Comparison of ENCODE assay signal across 18 mouse cellular contexts in the genomic region with DNA sequence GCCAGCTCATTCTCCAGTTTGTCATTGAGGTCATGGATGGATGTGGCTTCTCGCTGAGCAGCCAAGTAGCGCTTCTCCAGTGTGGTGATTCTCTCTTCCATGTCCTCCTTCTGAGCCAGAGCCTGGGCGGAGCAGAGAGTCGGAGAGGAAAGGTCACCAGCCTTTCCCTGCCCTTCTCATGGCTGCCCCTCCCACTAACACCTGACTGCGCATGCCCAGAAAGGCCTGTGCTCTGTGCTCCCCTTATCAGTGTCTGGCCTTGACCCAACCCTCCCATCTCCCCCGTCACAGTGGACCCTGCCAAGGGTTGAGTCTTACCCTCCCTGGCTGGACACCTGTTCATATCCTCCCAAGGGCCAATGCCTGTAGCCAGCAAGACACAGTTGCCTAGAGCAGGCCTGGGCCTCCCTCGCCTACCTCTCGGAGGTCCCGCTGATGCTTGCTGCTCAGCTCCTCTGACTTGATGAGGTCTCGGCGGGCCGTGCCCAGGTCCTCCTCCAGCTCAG. TPM values are rescaled to one million over a fixed set of nuclear protein-coding genes. Genes with fewer than 3 reads are reported as not detected.
"Had no signal": no experiment of that assay in that cellular context is flagged by ENCODE, and none has a peak within 500 bp of the region (broad histone marks: within the 10 kb centered on the region; RNA-seq: fewer than 3 reads in every experiment).

No protein-coding gene starts in this region.

- H3K27ac ChIP-seq: kidney, postnatal 0 days; limb, embryonic 12.5 days; liver, embryonic 13.5 days; lung, embryonic 15.5 days; macrophage; neural tube, embryonic 13.5 days had no signal

- DNase-seq: kidney, postnatal 36 days; layer of hippocampus, adult 9-11 months; layer of hippocampus, postnatal 36 days; liver; liver, embryonic 13.5 days; liver, postnatal 0 days; lung, postnatal 14 days; thymus, adult 18-20 months; thymus, postnatal 14 days had no signal

- H3K4me3 ChIP-seq: limb, embryonic 12.5 days; liver, embryonic 13.5 days; lung, embryonic 15.5 days; megakaryocyte, embryonic 14.5 days; neural tube, embryonic 13.5 days had no signal

RNA-seq across cellular contexts. Expression of a gene that starts 37.1 kb away (rescaled TPM):
- total RNA-seq: layer of hippocampus, adult 18-20 months; layer of hippocampus, postnatal 36 days; left cerebral cortex, adult 8-10 months; left cerebral cortex, postnatal 36 days had no signal

RNA-seq across cellular contexts. Expression of a gene that starts 58.8 kb away (rescaled TPM):
- total RNA-seq: layer of hippocampus, adult 18-20 months; layer of hippocampus, postnatal 36 days; left cerebral cortex, adult 8-10 months; left cerebral cortex, postnatal 36 days had no signal
